Mouse (Mus musculus): ENCODE data around the gene Cul1. TPM values are rescaled to one million over a fixed set of nuclear protein-coding genes. Genes with fewer than 3 reads are reported as not detected.

Gene Cul1
- total RNA-seq, 2 experiments from 2014 or later, result 61.1 to 63.4 TPM

Other genes starting within 250 kb of the Cul1 start
- gene Ezh2, start 141.9 kb downstream of the Cul1 start, total RNA-seq (2021), result 10 to 100 TPM in 1 of 2 experiments, 1 to 10 TPM in 1; 9.9 to 12.3 TPM